Mouse (Mus musculus): ENCODE measurements around the gene Ppfia2.

DNA sequence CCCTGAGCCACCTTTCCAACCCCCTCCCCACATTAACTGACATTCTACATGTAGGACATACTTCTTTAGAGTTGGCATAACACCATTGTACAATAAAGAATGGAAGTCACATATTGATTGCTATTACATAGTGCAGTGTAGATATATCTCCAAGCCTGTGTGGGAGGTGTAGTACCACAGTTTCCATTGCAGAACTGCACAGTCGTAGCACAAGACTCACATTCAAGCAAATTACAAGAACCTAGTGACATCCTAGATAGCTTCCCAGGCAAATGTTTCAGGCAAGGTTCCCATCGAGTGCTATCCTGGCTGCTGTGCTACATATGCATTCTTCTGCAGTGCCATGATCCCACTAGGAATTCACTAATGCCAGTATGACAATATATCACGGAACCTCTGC, 200.0 kb downstream of the Ppfia2 start:
- TF ChIP-seq CTCF (IDR thresholded peaks at IDR 0.05; ENCODE audit: low read depth, low read length) = no peak
- TF ChIP-seq GATA1 (IDR thresholded peaks at IDR 0.05; ENCODE audit: borderline replicate concordance, low read length) = no peak
- TF ChIP-seq GATA2 (IDR thresholded peaks at IDR 0.05; ENCODE audit: borderline replicate concordance, low read depth, low read length) = no peak
- no peak for TF ChIP-seq POLR2AphosphoS5 (IDR thresholded peaks at IDR 0.05; ENCODE audit: insufficient replicate concordance, low read depth, low read length)
